Mouse (Mus musculus) olfactory bulb, adult 2 months (tissue): ENCODE results near the gene E130114P18Rik.

Source experiments
- CTCF ChIP-seq: fragments of 200-500 bp; IDR thresholded peaks from 2 replicates; pipeline ENCODE4 v1.5.1; 2012; ENCODE audit warnings: low read depth, mild to moderate bottlenecking, low read length, moderate library complexity; ENCODE audit not compliant: insufficient read depth
- POLR2A ChIP-seq: fragments of 200-500 bp; IDR thresholded peaks from 2 replicates; pipeline ENCODE4 v1.6.1; 2012; ENCODE audit warnings: mild to moderate bottlenecking, low read depth, low read length, moderate library complexity; ENCODE audit not compliant: insufficient read depth

DNA sequence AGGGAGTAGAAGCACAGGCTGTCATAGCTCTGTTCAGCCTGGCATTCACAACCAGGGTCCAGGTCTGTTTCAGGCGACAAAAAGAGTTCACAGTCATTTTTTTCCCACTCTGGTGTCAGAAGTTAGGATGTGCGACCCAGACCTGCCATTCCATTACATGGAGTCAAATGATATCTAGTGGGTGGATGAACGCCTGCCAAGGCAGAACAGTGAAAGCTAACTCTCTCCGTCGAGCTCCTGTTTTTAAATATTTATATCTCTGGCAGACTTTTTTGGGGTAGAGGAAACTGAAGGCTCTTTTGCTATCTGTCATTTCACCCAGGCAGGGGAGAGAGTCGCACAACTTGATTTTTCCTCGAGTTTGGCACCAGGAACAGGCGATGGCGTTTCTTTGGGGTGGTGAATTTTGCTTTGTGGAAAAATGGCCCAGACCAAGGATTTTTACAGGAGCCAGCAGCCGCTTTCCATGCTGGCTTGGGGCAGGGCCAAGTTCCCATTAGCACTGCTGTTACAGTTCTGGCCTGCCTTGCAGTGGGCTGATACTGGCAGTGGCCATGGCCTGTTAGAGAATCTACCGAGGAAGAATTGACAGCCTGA is 166.5 kb downstream of the E130114P18Rik start:
- TF ChIP-seq CTCF (no peak), POLR2A (no peak)
